Mouse (Mus musculus) forebrain, embryonic 12.5 days (tissue): ENCODE results near the gene Rasip1. TPM values are rescaled to one million over a fixed set of nuclear protein-coding genes. Genes with fewer than 3 reads are reported as not detected.
"Not testable (repeated sequence)": the region's sequence is repeated elsewhere in the genome, so short reads cannot be mapped to it uniquely, and the experiment has no call there.

Source experiments
- ATAC-seq: fragments of 200-750 bp; cut with Nextera tagmentation; 2 replicates; pipeline ENCODE4 v1.8.0; 2017; ENCODE audit warnings: moderate TSS enrichment; ENCODE audit not compliant: low FRiP score
- H3K27ac ChIP-seq: fragments of 300-500 bp; sonication (generic); 2 replicates; pipeline ENCODE4 v1.5.1; 2016; ENCODE audit warnings: mild to moderate bottlenecking
- H3K27me3 ChIP-seq: fragments of 300-500 bp; sonication (generic); 2 replicates; pipeline ENCODE4 v1.6.1; 2016; ENCODE audit warnings: mild to moderate bottlenecking
- H3K36me3 ChIP-seq: fragments of 300-500 bp; sonication (generic); replicated peaks from 2 replicates; pipeline ENCODE4 v1.6.1; 2016; ENCODE audit warnings: mild to moderate bottlenecking
- H3K4me1 ChIP-seq: fragments of 300-500 bp; sonication (generic); 2 replicates; pipeline ENCODE4 v1.6.1; 2016
- H3K4me2 ChIP-seq: fragments of 300-500 bp; sonication (generic); 2 replicates; pipeline ENCODE4 v1.6.1; 2016; ENCODE audit warnings: mild to moderate bottlenecking, moderate library complexity
- H3K4me3 ChIP-seq: fragments of 300-500 bp; sonication (generic); replicated peaks from 2 replicates; pipeline ENCODE4 v1.5.1; 2016; ENCODE audit warnings: mild to moderate bottlenecking
- H3K9ac ChIP-seq: fragments of 300-500 bp; sonication (generic); 2 replicates; pipeline ENCODE4 v1.6.1; 2016; ENCODE audit warnings: mild to moderate bottlenecking
- H3K9me3 ChIP-seq: fragments of 300-500 bp; sonication (generic); 2 replicates; pipeline ENCODE4 v1.6.1; 2016
- WGBS: fragments of 180-500 bp; shearing (Covaris S2); methylation state at CpG from one replicate; pipeline ENCODE4 v1.1.7; 2016; 5-methylcytosine and 5-hydroxymethylcytosine counted together
- polyA plus RNA-seq: library from polyadenylated mRNA; unstranded; fragments of >200 nt; fragmentation: Nextera tagmentation; extraction: Ambion mirVana; gene quantifications from 2 replicates; pipeline ENCODE4 v1.2.1, GENCODE M21; 2016

The Rasip1 gene
- polyA plus RNA-seq, 1 experiment from 2014 or later, result 8.9 TPM

- H3K27ac ChIP-seq, result no peak overlapping the region
- no peaks in the 10 kb centered on the region for H3K36me3 ChIP-seq
- no peak overlapping the region for H3K4me2 ChIP-seq
- H3K27me3 ChIP-seq, result peaks cover 4% of the 10 kb centered on the region; the same call in 1 of the 2 replicates
- no peak overlapping the region for H3K4me3 ChIP-seq
- H3K9ac ChIP-seq, result no peak overlapping the region
- no peaks in the 10 kb centered on the region for H3K4me1 ChIP-seq
- 88% methylated on average over 11 of the region's 11 CpGs for WGBS
- H3K9me3 ChIP-seq, result no peaks in the 10 kb centered on the region
- ATAC-seq, result no peak
These were observed 33.6 kb downstream of the Rasip1 start for GRCm38 (mm10) chr7:45660746-45661478.

- not testable (repeated sequence) for H3K4me1 ChIP-seq, H3K36me3 ChIP-seq, H3K27ac ChIP-seq, ATAC-seq, H3K27me3 ChIP-seq, H3K4me2 ChIP-seq, H3K9ac ChIP-seq, H3K4me3 ChIP-seq, H3K9me3 ChIP-seq
- WGBS, result 91% methylated on average over 6 of the region's 6 CpGs
These were observed 34.4 kb downstream of the Rasip1 start for GRCm38 (mm10) chr7:45661702-45662101.

- Histone ChIP-seq H3K9me3 (no peaks in the 10 kb centered on the region), H3K27ac (no peak overlapping the region)
These were observed 38.2 kb downstream of the Rasip1 start for GRCm38 (mm10) chr7:45665303-45666138.

DNA sequence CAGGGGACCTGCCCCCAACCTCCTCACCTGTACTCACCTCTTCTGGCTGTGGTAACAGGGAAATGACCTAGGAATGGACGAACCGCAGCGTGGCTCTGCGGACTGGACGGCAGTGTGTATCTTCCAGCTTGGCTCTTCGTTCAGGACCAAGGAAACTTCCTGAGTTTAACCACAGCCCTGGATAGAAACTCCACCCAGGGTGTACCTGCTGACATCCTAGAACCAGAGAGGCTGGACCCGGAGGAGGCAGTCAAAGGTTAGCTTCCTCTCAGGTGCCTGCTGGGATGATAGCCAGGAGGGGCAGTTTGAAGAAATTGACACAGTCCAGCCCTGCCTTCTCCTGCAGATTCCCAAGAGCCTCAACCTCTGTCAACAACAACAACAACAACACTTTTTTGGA, 38.9 kb downstream of the Rasip1 start, which contains the start of gene Fut2:
Gene Fut2, minus strand, starts transcription at position 234 of the 400 bp plus-strand sequence.
- ATAC-seq, result no peak
- Histone ChIP-seq H3K4me2 (no peak within 1 kb of the TSS), H3K9ac (no peak within 1 kb of the TSS), H3K4me1 (no peaks in the 10 kb centered on the region), H3K9me3 (no peaks in the 10 kb centered on the region), H3K27me3 (peaks cover 4% of the 10 kb centered on the region; the same call in 1 of the 2 replicates), H3K36me3 (no peaks in the 10 kb centered on the region), H3K27ac (no peak within 1 kb of the TSS), H3K4me3 (no peak within 1 kb of the TSS)
- WGBS, result 86% methylated on average over 7 of the region's 7 CpGs

More at GRCm38 (mm10) chr7:45665303-45666138, 38.2 kb downstream of the Rasip1 start:
- Histone ChIP-seq H3K9ac (no peak overlapping the region), H3K4me1 (no peaks in the 10 kb centered on the region), H3K4me2 (no peak overlapping the region), H3K4me3 (no peak overlapping the region), H3K36me3 (no peaks in the 10 kb centered on the region), H3K27me3 (peaks cover 4% of the 10 kb centered on the region; the same call in 1 of the 2 replicates)
- 61% methylated on average over 13 of the region's 13 CpGs for WGBS
- no peak for ATAC-seq

GRCm38 (mm10) chr7:45667761-45668160, 40.5 kb downstream of the Rasip1 start:
- Histone ChIP-seq H3K4me3 (no peak overlapping the region), H3K9me3 (no peaks in the 10 kb centered on the region), H3K4me1 (no peaks in the 10 kb centered on the region), H3K4me2 (no peak overlapping the region), H3K9ac (no peak overlapping the region), H3K36me3 (no peaks in the 10 kb centered on the region), H3K27ac (no peak overlapping the region), H3K27me3 (peaks cover 4% of the 10 kb centered on the region; the same call in 1 of the 2 replicates)
- WGBS, result 64% methylated on average over 14 of the region's 14 CpGs
- ATAC-seq, result no peak

- Histone ChIP-seq H3K4me1 (no peaks in the 10 kb centered on the region), H3K27ac (no peak overlapping the region), H3K36me3 (no peaks in the 10 kb centered on the region), H3K4me3 (no peak overlapping the region), H3K9ac (no peak overlapping the region), H3K9me3 (no peaks in the 10 kb centered on the region), H3K27me3 (0 out of 2 replicates have a peak, but pooled peaks cover 5% of the 10 kb centered on the region), H3K4me2 (no peak overlapping the region)
- 97% methylated on average over 9 of the region's 9 CpGs for WGBS
- no peak for ATAC-seq
These were observed 41.6 kb downstream of the Rasip1 start for GRCm38 (mm10) chr7:45668921-45669320.

DNA sequence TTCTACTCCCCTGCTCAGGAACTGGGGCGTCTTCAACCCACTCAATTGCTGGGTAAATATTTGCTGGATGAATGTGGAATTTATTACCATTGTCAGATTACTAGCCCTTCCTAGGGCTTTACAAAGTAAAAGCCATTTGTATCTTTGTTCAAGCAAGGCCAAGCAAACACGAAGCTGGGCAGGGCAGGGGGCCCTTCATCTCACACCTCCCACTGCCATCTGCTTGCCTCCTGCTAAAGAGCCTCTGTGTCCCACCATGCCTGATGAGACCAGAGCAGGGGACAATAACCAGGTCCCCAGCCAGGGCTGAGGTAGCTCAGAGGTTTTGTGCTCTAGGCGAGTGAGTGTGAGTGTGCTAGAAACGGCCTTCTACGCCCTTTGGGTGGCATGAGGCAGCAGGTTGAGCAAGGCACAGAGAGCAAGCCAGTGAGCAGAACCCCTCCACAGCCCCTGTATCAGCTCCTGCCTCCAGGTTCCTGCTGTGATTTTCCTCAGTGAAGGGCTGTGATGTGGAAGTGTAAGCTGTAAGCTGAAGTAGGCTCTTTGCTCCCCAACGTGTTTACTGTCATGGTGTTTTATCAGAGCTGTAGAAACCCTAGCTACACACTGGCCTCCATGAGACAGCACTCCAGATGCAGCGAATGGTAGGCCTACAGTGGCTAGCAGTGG, 50.5 kb downstream of the Rasip1 start:
- no peak for ATAC-seq
- no peak overlapping the region for H3K9ac ChIP-seq

DNA sequence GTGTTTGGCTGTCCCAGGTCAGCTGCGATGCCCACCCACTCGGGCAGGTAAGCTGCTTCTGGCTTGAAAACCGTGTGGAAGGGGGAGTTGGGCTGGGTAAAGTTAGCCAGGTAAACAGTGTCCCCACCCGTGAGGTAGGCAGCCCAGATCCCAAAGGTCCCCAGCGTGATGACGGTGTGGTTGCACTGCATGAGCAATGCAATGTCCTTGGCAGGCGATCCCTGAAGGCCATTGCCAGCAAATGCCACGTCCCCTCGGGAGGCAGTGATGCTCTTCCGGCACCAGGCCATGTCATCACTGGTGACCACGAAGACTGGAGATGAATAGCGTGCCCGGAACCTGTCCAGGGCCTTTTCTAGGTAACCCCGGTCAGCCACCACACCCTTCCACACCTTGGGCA, 51.2 kb downstream of the Rasip1 start:
- 94% methylated on average over 14 of the region's 14 CpGs for WGBS
- Histone ChIP-seq H3K27me3 (peaks cover 9% of the 10 kb centered on the region; the same call in 1 of the 2 replicates), H3K27ac (no peak overlapping the region), H3K4me2 (no peak overlapping the region), H3K4me3 (no peak overlapping the region), H3K9ac (no peak overlapping the region), H3K36me3 (no peaks in the 10 kb centered on the region), H3K4me1 (peaks cover 9% of the 10 kb centered on the region), H3K9me3 (no peaks in the 10 kb centered on the region)
- ATAC-seq, result no peak

More for the DNA sequence above, 50.5 kb downstream of the Rasip1 start:
- H3K4me1 ChIP-seq, result peaks cover 5% of the 10 kb centered on the region
- no peak overlapping the region for H3K27ac ChIP-seq
- no peaks in the 10 kb centered on the region for H3K36me3 ChIP-seq
- H3K4me2 ChIP-seq, result no peak overlapping the region
- WGBS, result 86% methylated on average over 7 of the region's 7 CpGs
- H3K27me3 ChIP-seq, result peaks cover 10% of the 10 kb centered on the region; the same call in 1 of the 2 replicates
- no peaks in the 10 kb centered on the region for H3K9me3 ChIP-seq
- H3K4me3 ChIP-seq, result no peak overlapping the region

DNA sequence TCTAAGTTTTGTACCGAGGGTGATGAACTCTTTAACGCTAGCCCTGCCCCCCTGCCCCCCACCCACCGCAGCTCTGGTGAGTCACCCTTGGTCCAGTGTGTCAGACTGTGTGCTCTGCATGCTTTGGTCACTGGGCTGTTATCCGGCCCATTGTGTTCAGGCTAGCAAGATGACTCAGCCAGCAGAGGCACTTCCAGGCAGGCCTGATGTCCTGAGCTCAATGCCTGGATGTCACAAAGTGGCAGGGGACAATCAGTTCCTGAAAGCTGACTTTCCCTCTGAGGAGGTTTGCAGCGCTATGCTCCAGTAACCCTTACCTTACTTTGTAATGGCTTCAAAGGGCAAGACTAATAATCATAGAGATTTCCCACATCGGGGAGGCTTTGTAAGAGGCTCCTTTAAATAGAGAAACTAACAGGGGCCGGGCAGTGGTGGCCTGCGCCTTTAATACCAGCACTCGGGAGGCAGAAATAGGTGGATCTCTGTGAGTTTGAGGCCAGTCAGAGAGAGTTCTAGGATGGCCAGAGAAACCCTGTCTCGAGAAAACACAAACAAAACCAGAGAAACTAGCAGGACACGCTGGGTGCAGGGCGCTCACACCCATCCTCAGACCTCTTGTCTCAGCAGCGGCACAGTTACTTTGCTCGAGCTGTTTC, 52.8 kb downstream of the Rasip1 start:
- Histone ChIP-seq H3K27me3 (peaks cover 12% of the 10 kb centered on the region), H3K4me3 (no peak overlapping the region), H3K9ac (no peak overlapping the region), H3K27ac (no peak overlapping the region), H3K36me3 (no peaks in the 10 kb centered on the region), H3K4me1 (peaks cover 9% of the 10 kb centered on the region), H3K9me3 (no peaks in the 10 kb centered on the region), H3K4me2 (no peak overlapping the region)
- no peak for ATAC-seq
- 68% methylated on average over 14 of the region's 14 CpGs for WGBS

DNA sequence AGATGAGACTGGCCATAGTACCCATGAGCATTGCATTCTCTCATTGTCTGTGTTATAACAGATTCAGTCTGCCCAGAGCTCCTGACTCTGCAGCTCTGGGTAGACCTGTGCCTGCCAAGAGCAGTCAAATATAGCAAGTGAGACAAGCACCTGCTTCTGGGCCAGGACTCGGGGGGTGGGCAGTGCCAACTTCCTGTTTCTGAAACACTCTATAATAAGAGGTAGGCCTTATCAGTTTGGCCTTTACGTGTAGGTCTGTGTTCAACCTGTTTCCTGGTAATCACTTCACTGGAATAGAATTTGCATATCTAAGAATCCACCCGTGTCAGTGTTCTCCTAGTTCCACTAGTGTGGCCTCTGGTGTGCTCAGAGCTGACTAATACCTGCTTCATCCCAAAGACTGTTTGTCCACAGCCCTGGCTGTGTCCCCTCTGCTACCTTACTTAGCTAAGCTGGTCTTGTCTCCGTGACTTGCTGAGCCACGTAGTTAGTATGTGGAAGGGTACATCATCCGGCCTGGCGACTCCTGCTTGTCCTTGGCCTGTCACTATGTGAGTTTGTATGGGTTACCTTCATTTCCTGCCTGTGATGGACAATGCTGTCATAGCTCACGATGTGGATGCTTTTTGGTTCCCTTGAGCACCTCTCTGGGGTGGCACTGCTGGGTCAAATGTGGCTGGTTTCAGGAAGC, 53.9 kb downstream of the Rasip1 start:
- peaks cover 13% of the 10 kb centered on the region for H3K4me1 ChIP-seq
- H3K27me3 ChIP-seq, result peaks cover 20% of the 10 kb centered on the region
- no peaks in the 10 kb centered on the region for H3K36me3 ChIP-seq
- H3K27ac ChIP-seq, result no peak overlapping the region
- no peaks in the 10 kb centered on the region for H3K9me3 ChIP-seq
- no peak overlapping the region for H3K4me3 ChIP-seq
- H3K4me2 ChIP-seq, result no peak overlapping the region
- no peak overlapping the region for H3K9ac ChIP-seq
- WGBS, result 91% methylated on average over 8 of the region's 8 CpGs
- ATAC-seq, result no peak
